Mouse (Mus musculus) hindbrain, embryonic 16.5 days (tissue): Measurements from ENCODE around the gene Cpa1. TPM values are rescaled to one million over a fixed set of nuclear protein-coding genes. Genes with fewer than 3 reads are reported as not detected.

Source experiments
- ATAC-seq: fragments of 200-750 bp; cut with Nextera tagmentation; 2 replicates; pipeline ENCODE4 v1.8.0; 2017; ENCODE audit warnings: moderate TSS enrichment, moderate library complexity
- H3K27ac ChIP-seq: fragments of 300-500 bp; sonication (generic); 2 replicates; pipeline ENCODE4 v1.5.1; 2014; ENCODE audit warnings: low read depth, mild to moderate bottlenecking, control low read depth, low read length, moderate library complexity
- H3K27me3 ChIP-seq: fragments of 300-500 bp; sonication (generic); replicated peaks from 2 replicates; pipeline ENCODE4 v1.6.1; 2014; ENCODE audit warnings: low read length; ENCODE audit not compliant: control insufficient read depth, insufficient read depth
- H3K36me3 ChIP-seq: fragments of 300-500 bp; sonication (generic); 2 replicates; pipeline ENCODE4 v1.6.1; 2014; ENCODE audit warnings: mild to moderate bottlenecking, low read length, moderate library complexity, mixed read lengths; ENCODE audit not compliant: control insufficient read depth, insufficient read depth
- H3K4me1 ChIP-seq: fragments of 300-500 bp; sonication (generic); 2 replicates; pipeline ENCODE4 v1.6.1; 2014; ENCODE audit warnings: low read depth, low read length; ENCODE audit not compliant: control insufficient read depth, insufficient read depth
- H3K4me2 ChIP-seq: fragments of 300-500 bp; sonication (generic); 2 replicates; pipeline ENCODE4 v1.6.1; 2014; ENCODE audit warnings: mild to moderate bottlenecking, low read length, control low read depth, moderate library complexity
- H3K4me3 ChIP-seq: fragments of 300-500 bp; sonication (generic); 2 replicates; pipeline ENCODE4 v1.5.1; 2014; ENCODE audit warnings: mild to moderate bottlenecking, low read length, control low read depth, moderate library complexity
- H3K9ac ChIP-seq: fragments of 300-500 bp; sonication (generic); 2 replicates; pipeline ENCODE4 v1.6.1; 2014; ENCODE audit warnings: low read depth, mild to moderate bottlenecking, control low read depth, low read length, moderate library complexity
- H3K9me3 ChIP-seq: fragments of 300-500 bp; sonication (generic); 2 replicates; pipeline ENCODE4 v1.6.1; 2014; ENCODE audit warnings: mild to moderate bottlenecking, low read length, moderate library complexity; ENCODE audit not compliant: control insufficient read depth
- WGBS: fragments of 180-500 bp; shearing (Covaris S2); extraction: QIAGEN DNeasy Blood & Tissue Kit; methylation state at CpG from one replicate; pipeline ENCODE4 v1.1.7; 2014; 5-methylcytosine and 5-hydroxymethylcytosine counted together
- polyA plus RNA-seq: library from polyadenylated mRNA; unstranded; fragments of >200 nt; fragmentation: Nextera tagmentation; extraction: Ambion mirVana; gene quantifications from 2 replicates; pipeline ENCODE4 v1.2.1, GENCODE M21; 2015

Gene Cpa1
- polyA plus RNA-seq, result 0.85 and 0.90 TPM in 2 replicates

- Histone ChIP-seq H3K9ac (no peak within 1 kb of the TSS), H3K27ac (no peak within 1 kb of the TSS), H3K9me3 (no peaks in the 10 kb centered on the region), H3K27me3 (no peaks in the 10 kb centered on the region), H3K36me3 (no peaks in the 10 kb centered on the region), H3K4me1 (peaks cover 2% of the 10 kb centered on the region; the same call in 1 of the 2 replicates), H3K4me3 (no peak within 1 kb of the TSS), H3K4me2 (no peak within 1 kb of the TSS)
- 85% methylated on average over 5 of the region's 5 CpGs for WGBS
- no peak for ATAC-seq
Measured at GRCm38 (mm10) chr6:30638674-30639268, at the start of gene Cpa1. Gene Cpa1, plus strand, starts transcription at chr6:30639218.

- Histone ChIP-seq H3K36me3 (no peaks in the 10 kb centered on the region), H3K9me3 (no peaks in the 10 kb centered on the region), H3K27me3 (no peaks in the 10 kb centered on the region), H3K4me1 (no peaks in the 10 kb centered on the region; the same call in 1 of the 2 replicates), H3K27ac (no peak overlapping the region), H3K4me2 (no peak overlapping the region), H3K4me3 (no peak overlapping the region), H3K9ac (no peak overlapping the region)
- ATAC-seq, result no peak
- 69% methylated on average over 2 of the region's 2 CpGs for WGBS
Measured at GRCm38 (mm10) chr6:30589819-30590218, 49.2 kb upstream of the Cpa1 start.

GRCm38 (mm10) chr6:30591851-30592404 is 47.1 kb upstream of the Cpa1 start:
- H3K27me3 ChIP-seq, result no peaks in the 10 kb centered on the region
- no peaks in the 10 kb centered on the region for H3K36me3 ChIP-seq
- H3K9me3 ChIP-seq, result no peaks in the 10 kb centered on the region
- H3K4me3 ChIP-seq, result no peak overlapping the region
- 65% methylated on average over 5 of the region's 5 CpGs for WGBS
- no peaks in the 10 kb centered on the region; the same call in 1 of the 2 replicates for H3K4me1 ChIP-seq
- H3K4me2 ChIP-seq, result no peak overlapping the region
- no peak overlapping the region for H3K9ac ChIP-seq
- H3K27ac ChIP-seq, result no peak overlapping the region
- ATAC-seq, result no peak

- ATAC-seq, result peak; percentile 44
- Histone ChIP-seq H3K27me3 (no peaks in the 10 kb centered on the region), H3K27ac (no peak overlapping the region), H3K36me3 (no peaks in the 10 kb centered on the region), H3K9ac (no peak overlapping the region), H3K4me2 (no peak overlapping the region), H3K9me3 (no peaks in the 10 kb centered on the region), H3K4me3 (no peak overlapping the region), H3K4me1 (no peaks in the 10 kb centered on the region; the same call in 1 of the 2 replicates)
- 42% methylated on average over 10 of the region's 10 CpGs for WGBS
Measured at GRCm38 (mm10) chr6:30592417-30592974, 46.5 kb upstream of the Cpa1 start.

GRCm38 (mm10) chr6:30594364-30594763 is 44.7 kb upstream of the Cpa1 start:
- 73% methylated on average over 7 of the region's 7 CpGs for WGBS
- Histone ChIP-seq H3K27ac (no peak overlapping the region), H3K36me3 (no peaks in the 10 kb centered on the region), H3K4me3 (no peak overlapping the region), H3K9me3 (no peaks in the 10 kb centered on the region), H3K4me1 (no peaks in the 10 kb centered on the region; the same call in 1 of the 2 replicates), H3K9ac (no peak overlapping the region), H3K27me3 (no peaks in the 10 kb centered on the region), H3K4me2 (no peak overlapping the region)
- ATAC-seq, result no peak

GRCm38 (mm10) chr6:30596230-30596898 is 42.7 kb upstream of the Cpa1 start:
- 83% methylated on average over 8 of the region's 8 CpGs for WGBS
- no peak overlapping the region for H3K4me3 ChIP-seq
- no peak overlapping the region for H3K9ac ChIP-seq
- no peak for ATAC-seq
- H3K36me3 ChIP-seq, result no peaks in the 10 kb centered on the region
- no peaks in the 10 kb centered on the region; the same call in 1 of the 2 replicates for H3K4me1 ChIP-seq
- no peak overlapping the region for H3K27ac ChIP-seq
- no peak overlapping the region for H3K4me2 ChIP-seq
- no peaks in the 10 kb centered on the region for H3K9me3 ChIP-seq
- H3K27me3 ChIP-seq, result no peaks in the 10 kb centered on the region

GRCm38 (mm10) chr6:30600033-30600432 is 39.0 kb upstream of the Cpa1 start:
- Histone ChIP-seq H3K4me1 (no peaks in the 10 kb centered on the region), H3K4me2 (no peak overlapping the region), H3K9ac (no peak overlapping the region), H3K27me3 (no peaks in the 10 kb centered on the region), H3K4me3 (no peak overlapping the region), H3K27ac (no peak overlapping the region), H3K9me3 (no peaks in the 10 kb centered on the region), H3K36me3 (no peaks in the 10 kb centered on the region)
- 65% methylated on average over 3 of the region's 3 CpGs for WGBS
- ATAC-seq, result no peak

GRCm38 (mm10) chr6:30600995-30601394 is 38.0 kb upstream of the Cpa1 start:
- Histone ChIP-seq H3K4me2 (no peak overlapping the region), H3K4me3 (no peak overlapping the region), H3K9ac (no peak overlapping the region), H3K27me3 (no peaks in the 10 kb centered on the region), H3K36me3 (no peaks in the 10 kb centered on the region), H3K27ac (no peak overlapping the region), H3K9me3 (no peaks in the 10 kb centered on the region), H3K4me1 (no peaks in the 10 kb centered on the region)
- ATAC-seq, result no peak
- WGBS, result 67% methylated on average over 1 of the region's 1 CpGs

- Histone ChIP-seq H3K4me2 (no peak overlapping the region), H3K27ac (no peak overlapping the region), H3K9ac (no peak overlapping the region), H3K4me3 (no peak overlapping the region), H3K27me3 (no peaks in the 10 kb centered on the region), H3K4me1 (no peaks in the 10 kb centered on the region), H3K36me3 (no peaks in the 10 kb centered on the region), H3K9me3 (no peaks in the 10 kb centered on the region)
- WGBS, result 68% methylated on average over 7 of the region's 7 CpGs
- no peak for ATAC-seq
Measured at GRCm38 (mm10) chr6:30604342-30604867, 34.6 kb upstream of the Cpa1 start.
